Mouse (Mus musculus): ENCODE data around the gene Fgfr2. TPM values are rescaled to one million over a fixed set of nuclear protein-coding genes. Genes with fewer than 3 reads are reported as not detected.
"Not testable (repeated sequence)": the region's sequence is repeated elsewhere in the genome, so short reads cannot be mapped to it uniquely, and the experiment has no call there.

Fgfr2 gene
- total and polyA plus RNA-seq, 2 experiments from 2014 or later: 12.1 to 32.6 TPM

- DNase-seq (ENCODE audit: low spot score): no peak
- H3K4me2 ChIP-seq (ENCODE audit: low read depth, low read length, poor library complexity, severe bottlenecking): no peak overlapping the region
Observed at GRCm38 (mm10) chr7:131062541-131062940, 2060.6 kb downstream of the Fgfr2 start.

DNA sequence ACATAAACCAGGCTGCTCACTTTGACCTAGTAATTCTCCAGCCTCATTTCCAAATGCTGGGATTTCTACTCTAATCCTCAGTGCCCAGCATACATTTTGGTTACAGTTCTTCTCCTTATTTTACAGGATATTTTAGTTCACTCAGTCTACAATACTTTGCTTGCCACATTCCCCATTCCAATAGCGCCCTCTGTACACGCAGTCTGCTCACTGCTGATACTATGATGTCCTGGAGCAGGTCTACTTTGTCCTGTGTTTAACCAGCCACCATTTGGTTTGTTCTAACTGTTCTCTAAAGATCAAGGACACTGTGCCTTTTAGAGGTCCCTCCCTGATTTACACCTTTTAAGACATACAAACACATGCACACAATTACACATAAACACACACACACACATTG is 2063.3 kb downstream of the Fgfr2 start:
- not testable (repeated sequence) for H3K27ac ChIP-seq (ENCODE audit: low read depth, low read length); H3K4me2 ChIP-seq (ENCODE audit: low read depth, low read length, poor library complexity, severe bottlenecking); H3K36me3 ChIP-seq (ENCODE audit: insufficient read depth, low read length); H3K4me1 ChIP-seq (ENCODE audit: insufficient read depth, low read length); H3K27me3 ChIP-seq (ENCODE audit: insufficient read depth, low read length); ATAC-seq (ENCODE audit: low FRiP score); H3K4me3 ChIP-seq (ENCODE audit: low read depth, low read length); H3K9ac ChIP-seq (replicated peaks; ENCODE audit: low read length, poor library complexity, severe bottlenecking); H3K9me3 ChIP-seq (ENCODE audit: low read length)
- 71% methylated on average over 2 of the region's 2 CpGs for WGBS
- peak; percentile 19 for DNase-seq (ENCODE audit: low spot score)
- TF ChIP-seq CTCF (IDR thresholded peaks at IDR 0.05): peak; percentile 59

More at GRCm38 (mm10) chr7:131062541-131062940, 2060.6 kb downstream of the Fgfr2 start:
- H3K9me3 ChIP-seq (ENCODE audit: low read length): no peaks in the 10 kb centered on the region
- TF ChIP-seq CTCF (IDR thresholded peaks at IDR 0.05): peak; percentile 32; the same call in 1 of the 2 replicates
- H3K36me3 ChIP-seq (ENCODE audit: insufficient read depth, low read length): no peaks in the 10 kb centered on the region
- 91% methylated on average over 2 of the region's 2 CpGs for WGBS
- H3K4me3 ChIP-seq (ENCODE audit: low read depth, low read length): no peak overlapping the region
- no peak overlapping the region for H3K27ac ChIP-seq (ENCODE audit: low read depth, low read length)
- H3K27me3 ChIP-seq (ENCODE audit: insufficient read depth, low read length): no peaks in the 10 kb centered on the region
- no peak overlapping the region for H3K9ac ChIP-seq (replicated peaks; ENCODE audit: low read length, poor library complexity, severe bottlenecking)
- ATAC-seq (ENCODE audit: low FRiP score): no peak
- no peaks in the 10 kb centered on the region for H3K4me1 ChIP-seq (ENCODE audit: insufficient read depth, low read length)

GRCm38 (mm10) chr7:131057918-131058317 is 2065.2 kb downstream of the Fgfr2 start:
- H3K4me1 ChIP-seq (ENCODE audit: insufficient read depth, low read length); H3K9ac ChIP-seq (replicated peaks; ENCODE audit: low read length, poor library complexity, severe bottlenecking); DNase-seq (ENCODE audit: low spot score); ATAC-seq (ENCODE audit: low FRiP score); H3K9me3 ChIP-seq (ENCODE audit: low read length); H3K36me3 ChIP-seq (ENCODE audit: insufficient read depth, low read length); H3K27me3 ChIP-seq (ENCODE audit: insufficient read depth, low read length); H3K4me2 ChIP-seq (ENCODE audit: low read depth, low read length, poor library complexity, severe bottlenecking); H3K4me3 ChIP-seq (ENCODE audit: low read depth, low read length); H3K27ac ChIP-seq (ENCODE audit: low read depth, low read length): not testable (repeated sequence)
- 82% methylated on average over 9 of the region's 9 CpGs for WGBS

DNA sequence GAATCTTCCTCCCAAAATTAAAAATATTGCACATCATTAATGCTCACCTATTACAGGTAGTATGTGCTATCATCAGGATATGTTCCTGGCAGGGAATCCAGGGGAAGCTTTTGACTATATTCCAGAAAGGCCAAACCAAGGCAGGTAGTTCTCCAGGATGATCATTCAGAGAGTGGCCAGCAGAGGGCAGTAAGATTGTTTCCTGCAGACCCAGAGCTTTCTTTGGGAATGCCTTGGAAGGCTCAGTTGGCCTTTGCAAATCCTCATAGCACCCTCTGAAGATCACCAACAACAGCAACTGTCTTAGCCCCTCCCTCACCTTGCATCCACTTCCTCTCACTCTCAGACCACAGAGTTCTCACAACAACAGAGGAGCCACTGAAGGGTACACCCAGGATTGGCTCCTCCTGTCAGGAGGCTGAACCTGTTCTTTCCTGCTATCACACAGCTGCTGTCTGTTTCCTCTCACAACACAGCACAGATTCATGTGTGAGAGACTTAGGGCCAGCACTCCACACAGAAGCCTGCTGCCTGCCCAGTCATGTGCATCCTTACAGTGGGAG is 2068.3 kb downstream of the Fgfr2 start:
- peak; percentile 64 for TF ChIP-seq CTCF (IDR thresholded peaks at IDR 0.05)
- H3K36me3 ChIP-seq (ENCODE audit: insufficient read depth, low read length): no peaks in the 10 kb centered on the region
- no peaks in the 10 kb centered on the region for H3K4me1 ChIP-seq (ENCODE audit: insufficient read depth, low read length)
- H3K9me3 ChIP-seq (ENCODE audit: low read length): no peaks in the 10 kb centered on the region
- H3K27me3 ChIP-seq (ENCODE audit: insufficient read depth, low read length): no peaks in the 10 kb centered on the region
- no peak overlapping the region for H3K27ac ChIP-seq (ENCODE audit: low read depth, low read length)
- DNase-seq (ENCODE audit: low spot score) (peak; percentile 36), ATAC-seq (ENCODE audit: low FRiP score) (no peak)
- no peak overlapping the region for H3K4me3 ChIP-seq (ENCODE audit: low read depth, low read length)
- H3K9ac ChIP-seq (replicated peaks; ENCODE audit: low read length, poor library complexity, severe bottlenecking): no peak overlapping the region
- no peak overlapping the region for H3K4me2 ChIP-seq (ENCODE audit: low read depth, low read length, poor library complexity, severe bottlenecking)

DNA sequence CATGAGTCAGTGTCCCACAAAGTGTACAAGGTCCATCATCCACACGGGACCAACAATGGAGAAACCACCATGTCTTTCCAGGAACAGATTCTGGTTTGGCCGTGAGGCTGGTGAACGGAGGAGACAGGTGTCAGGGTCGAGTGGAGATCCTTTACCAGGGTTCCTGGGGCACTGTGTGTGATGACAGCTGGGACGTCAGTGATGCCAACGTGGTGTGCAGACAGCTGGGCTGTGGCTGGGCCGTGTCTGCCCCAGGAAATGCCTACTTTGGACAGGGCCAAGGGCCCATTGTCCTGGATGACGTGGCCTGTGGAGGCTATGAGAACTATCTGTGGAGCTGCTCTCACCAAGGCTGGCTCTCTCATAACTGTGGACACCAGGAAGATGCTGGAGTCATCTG is 2073.3 kb downstream of the Fgfr2 start:
- H3K4me1 ChIP-seq (ENCODE audit: insufficient read depth, low read length); H3K27me3 ChIP-seq (ENCODE audit: insufficient read depth, low read length); H3K4me2 ChIP-seq (ENCODE audit: low read depth, low read length, poor library complexity, severe bottlenecking); H3K27ac ChIP-seq (ENCODE audit: low read depth, low read length); H3K36me3 ChIP-seq (ENCODE audit: insufficient read depth, low read length); DNase-seq (ENCODE audit: low spot score); H3K9ac ChIP-seq (replicated peaks; ENCODE audit: low read length, poor library complexity, severe bottlenecking); ATAC-seq (ENCODE audit: low FRiP score); H3K4me3 ChIP-seq (ENCODE audit: low read depth, low read length); H3K9me3 ChIP-seq (ENCODE audit: low read length): not testable (repeated sequence)
- WGBS: 79% methylated on average over 8 of the region's 8 CpGs

- not testable (repeated sequence) for H3K36me3 ChIP-seq (ENCODE audit: insufficient read depth, low read length); H3K4me2 ChIP-seq (ENCODE audit: low read depth, low read length, poor library complexity, severe bottlenecking); ATAC-seq (ENCODE audit: low FRiP score); H3K27me3 ChIP-seq (ENCODE audit: insufficient read depth, low read length); H3K27ac ChIP-seq (ENCODE audit: low read depth, low read length); H3K4me1 ChIP-seq (ENCODE audit: insufficient read depth, low read length); H3K9ac ChIP-seq (replicated peaks; ENCODE audit: low read length, poor library complexity, severe bottlenecking); H3K4me3 ChIP-seq (ENCODE audit: low read depth, low read length); DNase-seq (ENCODE audit: low spot score); H3K9me3 ChIP-seq (ENCODE audit: low read length)
- 34% methylated on average over 3 of the region's 3 CpGs for WGBS
- TF ChIP-seq CTCF (IDR thresholded peaks at IDR 0.05): peak; percentile 40
Observed at GRCm38 (mm10) chr7:131045258-131045835, 2077.8 kb downstream of the Fgfr2 start.

Measured in midbrain, postnatal 0 days (tissue).